Mouse (Mus musculus) lung, adult 2 months (tissue): ENCODE measurements around the gene Lgsn. TPM values are rescaled to one million over a fixed set of nuclear protein-coding genes. Genes with fewer than 3 reads are reported as not detected.
A peak's percentile ranks its signal among the peaks of the same experiment; 100 is the strongest.

Experiments
- DNase-seq: peaks from one replicate; pipeline ENCODE4 v3.0.0; 2022
- H3K4me1 ChIP-seq: fragments of 200-500 bp; 2 replicates; pipeline ENCODE4 v1.6.1; 2011; ENCODE audit warnings: low read length; ENCODE audit not compliant: control insufficient read depth, insufficient read depth
- H3K4me3 ChIP-seq: fragments of 200-500 bp; replicated peaks from 2 replicates; pipeline ENCODE3; 2011; ENCODE audit warnings: low read depth, mild to moderate bottlenecking, control low read depth, low read length; ENCODE audit errors: extremely low read depth
- CTCF ChIP-seq: fragments of 200-500 bp; IDR thresholded peaks from 2 replicates; pipeline ENCODE4 v1.5.1; 2011; ENCODE audit warnings: mild to moderate bottlenecking, low read length, control low read depth; ENCODE audit not compliant: insufficient read depth
- POLR2A ChIP-seq: fragments of 200-500 bp; IDR thresholded peaks from 2 replicates; pipeline ENCODE4 v1.6.1; 2011; ENCODE audit warnings: low read depth, mild to moderate bottlenecking, control low read depth, low read length, borderline replicate concordance; ENCODE audit errors: extremely low read depth
- WGBS: fragments of 180-500 bp; shearing (Covaris S2); methylation state at CpG from one replicate; pipeline ENCODE4 v1.1.7; 2018; 5-methylcytosine and 5-hydroxymethylcytosine counted together
- polyA plus RNA-seq: library from polyadenylated mRNA; depleted of rRNA; stranded (reverse); fragments of >200 nt; gene quantifications from 2 replicates; pipeline ENCODE4 v1.2.3, GENCODE M21; 2012; rRNA removed

Gene Lgsn
- 0.34 TPM in 1 of 2 replicates, not detected in the other for polyA plus RNA-seq

- TF ChIP-seq POLR2A (no peak), CTCF (no peak)
- no peak for DNase-seq
- no peak within 1 kb of the TSS for H3K4me3 ChIP-seq
- WGBS: 66% methylated on average over 5 of the region's 5 CpGs
- H3K4me1 ChIP-seq: no peaks in the 10 kb centered on the region
Observed at GRCm38 (mm10) chr1:31176101-31176500, at the start of gene Lgsn. Gene Lgsn (plus strand): TSS chr1:31176401.

- no peak overlapping the region for H3K4me3 ChIP-seq
- no peak for TF ChIP-seq POLR2A
- no peak for TF ChIP-seq CTCF
- no peak for DNase-seq
- no peaks in the 10 kb centered on the region for H3K4me1 ChIP-seq
- WGBS: 54% methylated on average over 3 of the region's 3 CpGs
Observed at GRCm38 (mm10) chr1:31138387-31138786, 37.8 kb upstream of the Lgsn start.

GRCm38 (mm10) chr1:31142288-31143094 lies 33.7 kb upstream of the Lgsn start:
- Histone ChIP-seq H3K4me1 (no peaks in the 10 kb centered on the region), H3K4me3 (no peak overlapping the region)
- WGBS: 24% methylated on average over 8 of the region's 8 CpGs
- TF ChIP-seq CTCF (no peak), POLR2A (no peak)
- no peak for DNase-seq

- no peak for TF ChIP-seq POLR2A
- TF ChIP-seq CTCF: no peak
- H3K4me1 ChIP-seq: no peaks in the 10 kb centered on the region
- H3K4me3 ChIP-seq: no peak overlapping the region
- DNase-seq: no peak
- WGBS: 60% methylated on average over 2 of the region's 2 CpGs
Observed at GRCm38 (mm10) chr1:31143571-31143970, 32.6 kb upstream of the Lgsn start.

- TF ChIP-seq POLR2A (no peak), CTCF (no peak)
- DNase-seq: peak; percentile 18
- Histone ChIP-seq H3K4me3 (no peak overlapping the region), H3K4me1 (no peaks in the 10 kb centered on the region; the same call in 1 of the 2 replicates)
- 19% methylated on average over 6 of the region's 6 CpGs for WGBS
Observed at GRCm38 (mm10) chr1:31149671-31150070, 26.5 kb upstream of the Lgsn start.

- Histone ChIP-seq H3K4me3 (no peak overlapping the region), H3K4me1 (no peaks in the 10 kb centered on the region; the same call in 1 of the 2 replicates)
- TF ChIP-seq CTCF (no peak), POLR2A (no peak)
- 64% methylated on average over 3 of the region's 3 CpGs for WGBS
- no peak for DNase-seq
Observed at GRCm38 (mm10) chr1:31150546-31150945, 25.7 kb upstream of the Lgsn start.

- TF ChIP-seq CTCF (peak; percentile 63), POLR2A (no peak)
- DNase-seq: peak; percentile 11
- Histone ChIP-seq H3K4me1 (no peaks in the 10 kb centered on the region; the same call in 1 of the 2 replicates), H3K4me3 (no peak overlapping the region)
- WGBS: 46% methylated on average over 2 of the region's 2 CpGs
Observed at GRCm38 (mm10) chr1:31152799-31153426, 23.3 kb upstream of the Lgsn start.

- TF ChIP-seq CTCF (peak; percentile 84), POLR2A (no peak)
- Histone ChIP-seq H3K4me1 (no peaks in the 10 kb centered on the region; the same call in 1 of the 2 replicates), H3K4me3 (no peak overlapping the region)
- 5% methylated on average over 7 of the region's 7 CpGs for WGBS
- DNase-seq: peak; percentile 43
Observed at GRCm38 (mm10) chr1:31153793-31154349, 22.3 kb upstream of the Lgsn start.

GRCm38 (mm10) chr1:31156185-31156584 lies 20.0 kb upstream of the Lgsn start:
- TF ChIP-seq CTCF (no peak), POLR2A (no peak)
- no peaks in the 10 kb centered on the region; the same call in 1 of the 2 replicates for H3K4me1 ChIP-seq
- no peak for DNase-seq
- 43% methylated on average over 2 of the region's 2 CpGs for WGBS
- no peak overlapping the region for H3K4me3 ChIP-seq
